Mouse (Mus musculus): ENCODE data around the gene Gnai2.
A peak's percentile ranks its signal among the peaks of the same experiment; 100 is the strongest.
"Not testable (repeated sequence)": the region's sequence is repeated elsewhere in the genome, so short reads cannot be mapped to it uniquely, and the experiment has no call there.

Gnai2 gene

GRCm38 (mm10) chr9:107583174-107583573 lies 52.0 kb downstream of the Gnai2 start:
- DNase-seq = no peak

- no peak for DNase-seq
These were observed 52.6 kb downstream of the Gnai2 start for GRCm38 (mm10) chr9:107582509-107583062.

- DNase-seq = no peak
These were observed 53.6 kb downstream of the Gnai2 start for GRCm38 (mm10) chr9:107581584-107581983.

- peak; percentile 98 for DNase-seq
These were observed 54.5 kb downstream of the Gnai2 start, which contains the start of gene Hyal3 for GRCm38 (mm10) chr9:107580501-107581317. Gene Hyal3 (plus strand): TSS chr9:107580818.

DNA sequence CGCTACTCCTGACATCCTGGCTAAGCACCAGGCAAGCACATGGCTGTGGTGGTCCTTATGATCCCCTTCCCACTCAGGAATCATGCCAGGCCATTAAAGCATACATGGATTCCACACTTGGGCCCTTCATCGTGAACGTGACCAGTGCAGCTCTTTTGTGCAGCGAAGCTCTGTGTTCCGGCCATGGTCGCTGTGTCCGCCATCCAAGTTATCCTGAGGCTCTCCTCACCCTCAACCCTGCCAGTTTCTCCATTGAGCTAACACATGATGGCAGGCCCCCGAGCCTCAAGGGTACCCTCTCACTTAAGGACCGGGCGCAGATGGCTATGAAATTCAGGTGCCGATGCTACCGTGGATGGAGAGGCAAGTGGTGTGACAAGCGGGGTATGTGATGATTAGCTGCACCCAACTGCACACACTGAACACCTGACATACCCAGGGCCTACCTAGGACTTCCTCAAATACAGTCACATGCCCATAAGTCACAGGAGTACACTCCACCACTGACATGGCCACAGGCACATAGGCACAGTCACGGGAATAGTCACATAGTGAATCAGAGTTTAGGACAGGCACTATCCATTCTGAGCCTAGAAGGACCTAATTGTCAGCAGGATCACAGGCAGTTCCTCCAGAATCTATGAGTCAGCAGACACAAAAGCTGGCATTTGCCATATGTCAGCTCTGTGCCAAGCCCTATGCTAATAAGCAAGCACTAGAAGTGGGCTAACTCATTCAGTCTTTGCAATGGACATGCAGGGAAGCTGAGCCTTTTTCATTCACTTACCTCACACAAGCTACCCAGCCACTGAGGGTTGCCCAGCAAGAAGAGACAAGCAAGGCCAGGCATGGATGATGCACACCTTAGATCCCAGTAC lies 55.9 kb downstream of the Gnai2 start:
- no peak for DNase-seq

DNA sequence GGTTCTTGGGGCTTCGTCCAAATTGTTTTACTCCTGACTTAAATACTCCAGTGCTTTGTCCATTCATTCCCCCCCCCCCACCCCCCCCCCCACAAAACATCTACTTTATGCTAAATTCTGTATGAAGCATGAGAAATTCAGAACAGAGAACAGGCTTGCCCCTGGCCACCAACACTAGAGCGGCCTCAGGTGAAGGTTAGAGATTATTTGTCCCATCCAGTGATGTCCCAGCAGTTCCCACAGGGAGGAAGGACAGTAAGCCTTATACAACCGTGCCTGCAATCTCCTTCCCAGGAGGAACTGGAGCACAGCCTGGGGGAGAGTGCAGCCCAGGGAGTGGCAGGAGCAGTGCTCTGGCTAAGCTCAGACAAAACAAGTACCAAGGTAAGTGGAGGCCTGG lies 56.6 kb downstream of the Gnai2 start, which contains the start of gene Naa80:
Gene Naa80, plus strand, starts transcription at position 301 of the 400 bp plus-strand sequence.
- no peak for DNase-seq

- DNase-seq = no peak
These were observed 57.3 kb downstream of the Gnai2 start for GRCm38 (mm10) chr9:107577871-107578270.

- DNase-seq = peak; percentile 94
These were observed 58.6 kb downstream of the Gnai2 start, which contains the start of gene Hyal1 for GRCm38 (mm10) chr9:107576357-107577107. Gene Hyal1 (plus strand): TSS chr9:107576927.

- DNase-seq = no peak
These were observed 59.4 kb downstream of the Gnai2 start for GRCm38 (mm10) chr9:107575579-107576356.

DNA sequence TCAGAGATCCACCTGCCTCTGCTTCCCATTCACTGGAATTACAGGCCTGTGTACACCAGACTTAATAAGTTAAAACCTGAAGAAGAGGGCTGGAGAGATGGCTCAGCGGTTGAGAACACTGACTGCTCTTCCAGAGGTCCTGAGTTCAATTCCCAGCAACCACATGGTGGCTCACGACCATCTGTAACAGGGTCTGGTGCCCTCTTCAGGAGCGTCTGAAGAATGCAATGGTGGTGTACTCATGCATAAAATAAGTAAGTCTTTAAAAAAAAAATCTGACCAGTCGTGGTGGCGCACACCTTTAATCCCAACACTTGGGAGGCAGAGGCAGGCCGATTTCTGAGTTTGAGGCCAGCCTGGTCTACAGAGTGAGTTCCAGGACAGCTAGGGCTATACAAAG lies 61.4 kb downstream of the Gnai2 start:
- DNase-seq = not testable (repeated sequence)

GRCm38 (mm10) chr9:107572327-107572662 lies 62.9 kb downstream of the Gnai2 start:
- no peak for DNase-seq

- DNase-seq = peak; percentile 56
These were observed 63.4 kb downstream of the Gnai2 start for GRCm38 (mm10) chr9:107571534-107572326.

GRCm38 (mm10) chr9:107570845-107571244 lies 64.3 kb downstream of the Gnai2 start:
- no peak for DNase-seq

DNA sequence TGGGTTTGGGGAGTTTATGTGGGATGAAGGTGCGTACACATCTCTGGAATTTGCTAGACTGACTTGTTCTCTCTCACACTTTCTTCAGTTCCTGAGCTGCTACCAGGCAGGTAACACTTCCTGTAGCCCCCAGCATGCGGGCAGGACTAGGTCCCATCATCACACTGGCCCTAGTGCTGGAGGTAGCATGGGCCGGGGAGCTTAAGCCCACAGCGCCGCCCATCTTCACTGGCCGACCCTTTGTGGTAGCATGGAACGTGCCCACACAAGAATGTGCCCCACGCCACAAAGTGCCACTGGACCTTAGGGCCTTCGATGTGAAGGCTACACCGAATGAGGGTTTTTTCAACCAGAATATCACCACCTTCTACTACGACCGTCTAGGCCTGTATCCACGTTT lies 65.2 kb downstream of the Gnai2 start:
- no peak for DNase-seq

GRCm38 (mm10) chr9:107569270-107569669 lies 65.9 kb downstream of the Gnai2 start:
- no peak for DNase-seq

- DNase-seq = peak; percentile 92
These were observed 66.6 kb downstream of the Gnai2 start for GRCm38 (mm10) chr9:107568331-107569261.

DNA sequence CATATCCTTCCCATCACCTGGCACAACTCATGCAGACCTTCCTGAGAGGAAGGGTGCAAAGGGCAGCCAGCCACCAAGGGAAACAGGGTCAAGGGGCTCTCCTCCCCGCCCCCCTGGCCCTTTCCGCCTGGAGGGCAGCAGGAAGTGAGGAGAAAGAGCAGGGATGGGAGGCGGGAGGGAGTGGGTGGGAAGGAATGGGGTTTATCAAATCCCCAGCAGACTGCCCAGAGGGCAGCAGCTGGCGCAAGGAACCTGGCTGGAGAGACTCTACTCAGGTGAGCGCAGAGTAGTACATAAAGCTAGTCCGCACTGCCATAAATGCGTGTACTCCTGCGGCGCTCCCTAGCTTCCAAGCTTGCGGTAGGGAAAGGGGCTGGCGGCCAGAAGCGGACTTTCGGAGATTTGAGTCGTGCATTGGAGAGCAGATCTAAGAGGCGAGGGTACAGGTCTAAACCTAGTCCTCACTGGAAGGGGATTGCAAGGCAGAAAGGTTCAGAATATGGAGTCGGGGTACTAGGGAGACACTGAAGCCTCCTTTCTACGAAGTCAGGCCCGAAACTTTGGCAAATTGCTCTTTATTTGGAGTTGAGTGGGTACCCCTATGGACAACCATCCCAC lies 67.4 kb downstream of the Gnai2 start, which contains the start of gene Hyal2:
Gene Hyal2, plus strand, starts transcription at position 244 of the 618 bp plus-strand sequence.
- peak; percentile 76 for DNase-seq

GRCm38 (mm10) chr9:107566855-107567254 lies 68.3 kb downstream of the Gnai2 start:
- DNase-seq = peak; percentile 82

All from lung, postnatal 10 days (tissue).